Mouse (Mus musculus): ENCODE data around the gene Slc25a21. TPM values are rescaled to one million over a fixed set of nuclear protein-coding genes. Genes with fewer than 3 reads are reported as not detected.

Gene Slc25a21
- polyA plus RNA-seq, 1 experiment, result 0.77 TPM

- TF ChIP-seq POLR2A (IDR thresholded peaks at IDR 0.05; ENCODE audit: extremely low read depth, insufficient read depth, low read length) (no peak), CTCF (IDR thresholded peaks at IDR 0.05; ENCODE audit: extremely low read depth, insufficient read depth, low read length) (no peak)
- Histone ChIP-seq H3K4me3 (ENCODE audit: insufficient read depth, low read length) (no peak overlapping the region), H3K27ac (ENCODE audit: insufficient read depth, low read length) (no peak overlapping the region), H3K4me1 (ENCODE audit: control insufficient read depth, insufficient read depth, low read length) (no peaks in the 10 kb centered on the region)
Observed at GRCm38 (mm10) chr12:56698191-56698980, 498.9 kb downstream of the Slc25a21 start.

- H3K4me1 ChIP-seq (ENCODE audit: control insufficient read depth, insufficient read depth, low read length), result no peaks in the 10 kb centered on the region
- no peak overlapping the region for H3K27ac ChIP-seq (ENCODE audit: insufficient read depth, low read length)
- no peak for TF ChIP-seq CTCF (IDR thresholded peaks at IDR 0.05; ENCODE audit: extremely low read depth, insufficient read depth, low read length)
- TF ChIP-seq POLR2A (IDR thresholded peaks at IDR 0.05; ENCODE audit: extremely low read depth, insufficient read depth, low read length), result no peak
Observed at GRCm38 (mm10) chr12:56697785-56698184, 499.5 kb downstream of the Slc25a21 start.

GRCm38 (mm10) chr12:56697011-56697740, 500.1 kb downstream of the Slc25a21 start:
- Histone ChIP-seq H3K4me3 (ENCODE audit: insufficient read depth, low read length) (no peak overlapping the region), H3K4me1 (ENCODE audit: control insufficient read depth, insufficient read depth, low read length) (no peaks in the 10 kb centered on the region), H3K27ac (ENCODE audit: insufficient read depth, low read length) (no peak overlapping the region)
- TF ChIP-seq CTCF (IDR thresholded peaks at IDR 0.05; ENCODE audit: extremely low read depth, insufficient read depth, low read length) (no peak), POLR2A (IDR thresholded peaks at IDR 0.05; ENCODE audit: extremely low read depth, insufficient read depth, low read length) (no peak)

More at GRCm38 (mm10) chr12:56697785-56698184, 499.5 kb downstream of the Slc25a21 start:
- no peak overlapping the region for H3K4me3 ChIP-seq (ENCODE audit: insufficient read depth, low read length)

- Histone ChIP-seq H3K4me3 (ENCODE audit: insufficient read depth, low read length) (no peak overlapping the region), H3K27ac (ENCODE audit: insufficient read depth, low read length) (no peak overlapping the region), H3K4me1 (ENCODE audit: control insufficient read depth, insufficient read depth, low read length) (no peaks in the 10 kb centered on the region)
- TF ChIP-seq CTCF (IDR thresholded peaks at IDR 0.05; ENCODE audit: extremely low read depth, insufficient read depth, low read length), result no peak
- no peak for TF ChIP-seq POLR2A (IDR thresholded peaks at IDR 0.05; ENCODE audit: extremely low read depth, insufficient read depth, low read length)
Observed at GRCm38 (mm10) chr12:56696174-56697010, 500.9 kb downstream of the Slc25a21 start.

- Histone ChIP-seq H3K4me3 (ENCODE audit: insufficient read depth, low read length) (no peak overlapping the region), H3K27ac (ENCODE audit: insufficient read depth, low read length) (no peak overlapping the region), H3K4me1 (ENCODE audit: control insufficient read depth, insufficient read depth, low read length) (no peaks in the 10 kb centered on the region)
- no peak for TF ChIP-seq POLR2A (IDR thresholded peaks at IDR 0.05; ENCODE audit: extremely low read depth, insufficient read depth, low read length)
Observed at GRCm38 (mm10) chr12:56695358-56696173, 501.7 kb downstream of the Slc25a21 start.

GRCm38 (mm10) chr12:56694936-56695335, 502.3 kb downstream of the Slc25a21 start:
- no peaks in the 10 kb centered on the region for H3K4me1 ChIP-seq (ENCODE audit: control insufficient read depth, insufficient read depth, low read length)
- TF ChIP-seq POLR2A (IDR thresholded peaks at IDR 0.05; ENCODE audit: extremely low read depth, insufficient read depth, low read length) (no peak), CTCF (IDR thresholded peaks at IDR 0.05; ENCODE audit: extremely low read depth, insufficient read depth, low read length) (no peak)
- H3K27ac ChIP-seq (ENCODE audit: insufficient read depth, low read length), result no peak overlapping the region
- no peak overlapping the region for H3K4me3 ChIP-seq (ENCODE audit: insufficient read depth, low read length)

- Histone ChIP-seq H3K4me1 (ENCODE audit: control insufficient read depth, insufficient read depth, low read length) (no peaks in the 10 kb centered on the region), H3K4me3 (ENCODE audit: insufficient read depth, low read length) (no peak overlapping the region), H3K27ac (ENCODE audit: insufficient read depth, low read length) (no peak overlapping the region)
- no peak for TF ChIP-seq CTCF (IDR thresholded peaks at IDR 0.05; ENCODE audit: extremely low read depth, insufficient read depth, low read length)
- TF ChIP-seq POLR2A (IDR thresholded peaks at IDR 0.05; ENCODE audit: extremely low read depth, insufficient read depth, low read length), result no peak
Observed at GRCm38 (mm10) chr12:56694361-56694760, 502.9 kb downstream of the Slc25a21 start.

GRCm38 (mm10) chr12:56693411-56694098, 503.7 kb downstream of the Slc25a21 start:
- Histone ChIP-seq H3K4me1 (ENCODE audit: control insufficient read depth, insufficient read depth, low read length) (no peaks in the 10 kb centered on the region), H3K27ac (ENCODE audit: insufficient read depth, low read length) (no peak overlapping the region), H3K4me3 (ENCODE audit: insufficient read depth, low read length) (no peak overlapping the region)
- no peak for TF ChIP-seq CTCF (IDR thresholded peaks at IDR 0.05; ENCODE audit: extremely low read depth, insufficient read depth, low read length)
- no peak for TF ChIP-seq POLR2A (IDR thresholded peaks at IDR 0.05; ENCODE audit: extremely low read depth, insufficient read depth, low read length)
